Comparison of ENCODE assay signal across 11 mouse cellular contexts in genomic region chr16:96718221-96718620, GRCm38 (mm10).
DNase-seq lines count a peak whose midpoint lies in the region; ATAC-seq and TF ChIP-seq lines count a peak whose summit lies in the region.
"Had no signal": no experiment of that assay in that cellular context is flagged by ENCODE, and none has a peak within 500 bp of the region (broad histone marks: within the 10 kb centered on the region; RNA-seq: fewer than 3 reads in every experiment).

No protein-coding gene starts in this region.

- no peaks in the 10 kb centered on the region for H3K4me1 ChIP-seq in forebrain, embryonic 11.5 days (replicated peaks; ENCODE audit: control insufficient read depth, insufficient read depth, low read length)
- peaks cover 7% of the 10 kb centered on the region for H3K4me1 ChIP-seq in forebrain, embryonic 15.5 days
- peaks cover 9% of the 10 kb centered on the region; the same call in 1 of the 2 replicates for H3K4me1 ChIP-seq in midbrain, embryonic 14.5 days (ENCODE audit: control insufficient read depth, insufficient read depth, low read length)
- peaks cover 12% of the 10 kb centered on the region for H3K4me1 ChIP-seq in midbrain, embryonic 15.5 days
- H3K4me1 ChIP-seq in small intestine, adult 2 months (ENCODE audit: control insufficient read depth, insufficient read depth, insufficient read length, low read length) = no peaks in the 10 kb centered on the region
- H3K4me1 ChIP-seq: embryonic facial prominence, embryonic 12.5 days; heart, embryonic 10.5 days; megakaryocyte, embryonic 14.5 days had no signal

- H3K9me3 ChIP-seq in forebrain, embryonic 11.5 days (ENCODE audit: control insufficient read depth, low read length) = no peaks in the 10 kb centered on the region
- no peaks in the 10 kb centered on the region for H3K9me3 ChIP-seq in forebrain, embryonic 15.5 days
- no peaks in the 10 kb centered on the region for H3K9me3 ChIP-seq in midbrain, embryonic 14.5 days (ENCODE audit: control insufficient read depth, low read length)
- H3K9me3 ChIP-seq in midbrain, embryonic 15.5 days = no peaks in the 10 kb centered on the region
- H3K9me3 ChIP-seq: embryonic facial prominence, embryonic 12.5 days; heart, embryonic 10.5 days; megakaryocyte, embryonic 14.5 days had no signal

- peaks cover 5% of the 10 kb centered on the region for H3K27me3 ChIP-seq in forebrain, embryonic 11.5 days (ENCODE audit: control insufficient read depth, insufficient read depth, low read length)
- no peaks in the 10 kb centered on the region for H3K27me3 ChIP-seq in forebrain, embryonic 15.5 days
- no peaks in the 10 kb centered on the region for H3K27me3 ChIP-seq in midbrain, embryonic 14.5 days (ENCODE audit: control insufficient read depth, insufficient read depth, low read length)
- no peaks in the 10 kb centered on the region for H3K27me3 ChIP-seq in midbrain, embryonic 15.5 days (replicated peaks)
- no peaks in the 10 kb centered on the region for H3K27me3 ChIP-seq in small intestine, adult 2 months (ENCODE audit: control insufficient read depth, insufficient read depth, low read length)
- H3K27me3 ChIP-seq: embryonic facial prominence, embryonic 12.5 days; megakaryocyte, embryonic 14.5 days had no signal

- TF ChIP-seq CTCF in small intestine, adult 2 months (IDR thresholded peaks at IDR 0.05; ENCODE audit: extremely low read depth, insufficient read length, insufficient replicate concordance, low read depth, low read length) = peak; percentile 34; the same call in 1 of the 2 replicates

- 2% methylated on average over 2 of the region's 2 CpGs for WGBS in forebrain, embryonic 11.5 days
- 2% methylated on average over 2 of the region's 2 CpGs for WGBS in forebrain, embryonic 15.5 days
- WGBS in midbrain, embryonic 14.5 days = 6% methylated on average over 2 of the region's 2 CpGs
- 7% methylated on average over 2 of the region's 2 CpGs for WGBS in midbrain, embryonic 15.5 days
- 4% methylated on average over 2 of the region's 2 CpGs for WGBS in small intestine, adult 2 months

- ATAC-seq in forebrain, embryonic 11.5 days (replicated peaks; ENCODE audit: low FRiP score) = no peak
- ATAC-seq in forebrain, embryonic 15.5 days (replicated peaks) = no peak
- no peak for ATAC-seq in midbrain, embryonic 14.5 days (ENCODE audit: low FRiP score, low TSS enrichment)
- no peak for ATAC-seq in midbrain, embryonic 15.5 days (replicated peaks)

- no peak overlapping the region for H3K27ac ChIP-seq in forebrain, embryonic 11.5 days (ENCODE audit: low read depth, low read length)
- no peak overlapping the region for H3K27ac ChIP-seq in forebrain, embryonic 15.5 days (replicated peaks)
- H3K27ac ChIP-seq in midbrain, embryonic 14.5 days (replicated peaks; ENCODE audit: low read depth, low read length) = no peak overlapping the region
- no peak overlapping the region for H3K27ac ChIP-seq in midbrain, embryonic 15.5 days
- H3K27ac ChIP-seq in small intestine, adult 2 months (ENCODE audit: insufficient read depth, low read depth, low read length) = no peak overlapping the region
- H3K27ac ChIP-seq: embryonic facial prominence, embryonic 12.5 days; heart, embryonic 10.5 days had no signal

- H3K36me3 ChIP-seq in forebrain, embryonic 11.5 days (ENCODE audit: control insufficient read depth, insufficient read depth, low read length) = no peaks in the 10 kb centered on the region
- no peaks in the 10 kb centered on the region for H3K36me3 ChIP-seq in forebrain, embryonic 15.5 days
- peaks cover 10% of the 10 kb centered on the region for H3K36me3 ChIP-seq in midbrain, embryonic 14.5 days (ENCODE audit: control insufficient read depth, insufficient read depth, low read length)
- no peaks in the 10 kb centered on the region; the same call in 1 of the 2 replicates for H3K36me3 ChIP-seq in midbrain, embryonic 15.5 days (replicated peaks)
- H3K36me3 ChIP-seq in small intestine, adult 2 months (ENCODE audit: control insufficient read depth, insufficient read depth, low read length) = no peaks in the 10 kb centered on the region
- H3K36me3 ChIP-seq: embryonic facial prominence, embryonic 12.5 days; heart, embryonic 10.5 days had no signal

- no peak for TF ChIP-seq POLR2A in small intestine, adult 2 months (IDR thresholded peaks at IDR 0.05; ENCODE audit: low read depth, low read length)

- no peak overlapping the region for H3K4me2 ChIP-seq in forebrain, embryonic 11.5 days (ENCODE audit: low read depth, low read length, severe bottlenecking)
- no peak overlapping the region for H3K4me2 ChIP-seq in forebrain, embryonic 15.5 days (replicated peaks)
- H3K4me2 ChIP-seq in midbrain, embryonic 14.5 days (ENCODE audit: low read length) = no peak overlapping the region
- H3K4me2 ChIP-seq in midbrain, embryonic 15.5 days = no peak overlapping the region
- H3K4me2 ChIP-seq: embryonic facial prominence, embryonic 12.5 days had no signal

- H3K4me3 ChIP-seq in forebrain, embryonic 11.5 days (ENCODE audit: low read depth, low read length) = no peak overlapping the region
- no peak overlapping the region for H3K4me3 ChIP-seq in forebrain, embryonic 15.5 days
- no peak overlapping the region for H3K4me3 ChIP-seq in midbrain, embryonic 14.5 days (replicated peaks; ENCODE audit: low read depth, low read length)
- no peak overlapping the region for H3K4me3 ChIP-seq in midbrain, embryonic 15.5 days
- no peak overlapping the region for H3K4me3 ChIP-seq in small intestine, adult 2 months (ENCODE audit: low read depth, low read length)
- H3K4me3 ChIP-seq: embryonic facial prominence, embryonic 12.5 days; heart, embryonic 10.5 days; megakaryocyte, embryonic 14.5 days had no signal

- peak; percentile 66 for DNase-seq in forebrain, embryonic 11.5 days (ENCODE audit: low spot score)
- peak; percentile 33 for DNase-seq in midbrain, embryonic 14.5 days
- peak; percentile 50 for DNase-seq in embryo, embryonic 11 days
- DNase-seq in frontal cortex, postnatal 36 days (ENCODE audit: low spot score in 2 of 2) = no peak
- DNase-seq in right cerebral cortex, postnatal 14 days = no peak

- H3K9ac ChIP-seq in forebrain, embryonic 11.5 days (ENCODE audit: low read length) = no peak overlapping the region
- H3K9ac ChIP-seq in forebrain, embryonic 15.5 days (replicated peaks) = no peak overlapping the region
- H3K9ac ChIP-seq in midbrain, embryonic 14.5 days (replicated peaks; ENCODE audit: low read length) = no peak overlapping the region
- H3K9ac ChIP-seq in midbrain, embryonic 15.5 days = no peak overlapping the region
- H3K9ac ChIP-seq: embryonic facial prominence, embryonic 12.5 days had no signal

Comparison
In these comparisons a context has a peak if more than half of its experiments do, and no peak if none do; other contexts are left out.
1. DNase-seq: peak in forebrain, embryonic 11.5 days (single experiment), midbrain, embryonic 14.5 days (single experiment) and embryo, embryonic 11 days (single experiment); none in frontal cortex, postnatal 36 days (0 of 2) and right cerebral cortex, postnatal 14 days (single experiment).